Mouse (Mus musculus) forebrain, embryonic 14.5 days (tissue): ENCODE results near the gene Per2. TPM values are rescaled to one million over a fixed set of nuclear protein-coding genes. Genes with fewer than 3 reads are reported as not detected.
A peak's percentile ranks its signal among the peaks of the same experiment; 100 is the strongest.

Experiments used
- ATAC-seq: fragments of 200-750 bp; cut with Nextera tagmentation; 2 replicates; pipeline ENCODE4 v1.8.0; 2017; ENCODE audit warnings: mild to moderate bottlenecking, moderate library complexity
- DNase-seq: peaks from one replicate; pipeline ENCODE4 v3.0.0-alpha.2; 2015; ENCODE audit warnings: low spot score
- H3K27ac ChIP-seq: fragments of 300-500 bp; sonication (generic); 2 replicates; pipeline ENCODE4 v1.5.1; 2014; ENCODE audit warnings: low read depth, mild to moderate bottlenecking, control low read depth, low read length, moderate library complexity
- H3K27me3 ChIP-seq: fragments of 300-500 bp; sonication (generic); replicated peaks from 2 replicates; pipeline ENCODE4 v1.6.1; 2014; ENCODE audit warnings: low read length, control low read depth, mixed read lengths; ENCODE audit not compliant: control insufficient read depth, insufficient read depth
- H3K36me3 ChIP-seq: fragments of 300-500 bp; sonication (generic); 2 replicates; pipeline ENCODE4 v1.6.1; 2014; ENCODE audit warnings: low read length, control low read depth; ENCODE audit not compliant: control insufficient read depth, insufficient read depth
- H3K4me1 ChIP-seq: fragments of 300-500 bp; sonication (generic); 2 replicates; pipeline ENCODE4 v1.6.1; 2014; ENCODE audit warnings: antibody characterized with exemption, low read length, control low read depth; ENCODE audit not compliant: control insufficient read depth, insufficient read depth
- H3K4me2 ChIP-seq: fragments of 300-500 bp; sonication (generic); 2 replicates; pipeline ENCODE4 v1.6.1; 2014; ENCODE audit warnings: mild to moderate bottlenecking, control low read depth, low read length
- H3K4me3 ChIP-seq: fragments of 300-500 bp; sonication (generic); 2 replicates; pipeline ENCODE4 v1.5.1; 2014; ENCODE audit warnings: low read depth, low read length, control low read depth
- H3K9ac ChIP-seq: fragments of 300-500 bp; sonication (generic); 2 replicates; pipeline ENCODE4 v1.6.1; 2014; ENCODE audit warnings: mild to moderate bottlenecking, low read length, control low read depth, moderate library complexity
- H3K9me3 ChIP-seq: fragments of 300-500 bp; sonication (generic); replicated peaks from 2 replicates; pipeline ENCODE4 v1.6.1; 2016; ENCODE audit warnings: low read length, control low read depth, mixed read lengths; ENCODE audit not compliant: control insufficient read depth
- WGBS: fragments of 180-500 bp; shearing (Covaris S2); extraction: QIAGEN DNeasy Blood & Tissue Kit; methylation state at CpG from one replicate; pipeline ENCODE4 v1.1.7; 2014; 5-methylcytosine and 5-hydroxymethylcytosine counted together
- polyA plus RNA-seq: library from polyadenylated mRNA; unstranded; fragments of >200 nt; fragmentation: Nextera tagmentation; extraction: Ambion mirVana; gene quantifications from 2 replicates; pipeline ENCODE4 v1.2.1, GENCODE M21; 2014

The Per2 gene
- polyA plus RNA-seq, 1 experiment from 2014 or later = 2.6 TPM

GRCm38 (mm10) chr1:91455661-91456161, 3.4 kb downstream of the Per2 start:
- no peaks in the 10 kb centered on the region for H3K27me3 ChIP-seq
- H3K36me3 ChIP-seq = no peaks in the 10 kb centered on the region
- H3K4me1 ChIP-seq = peaks cover 24% of the 10 kb centered on the region
- H3K9me3 ChIP-seq = no peaks in the 10 kb centered on the region
- H3K9ac ChIP-seq = peak overlapping the region; percentile 43
- no peak overlapping the region for H3K4me3 ChIP-seq
- H3K27ac ChIP-seq = no peak overlapping the region
- WGBS = 55% methylated on average over 7 of the region's 7 CpGs
- DNase-seq = peak; percentile 34
- H3K4me2 ChIP-seq = peak overlapping the region; percentile 3
- ATAC-seq = no peak

- ATAC-seq (no peak), DNase-seq (no peak)
- no peak overlapping the region for H3K27ac ChIP-seq
- H3K36me3 ChIP-seq = peaks cover under 1% of the 10 kb centered on the region; the same call in 1 of the 2 replicates
- peaks cover 20% of the 10 kb centered on the region for H3K4me1 ChIP-seq
- no peaks in the 10 kb centered on the region for H3K9me3 ChIP-seq
- H3K9ac ChIP-seq = no peak overlapping the region
- H3K4me2 ChIP-seq = no peak overlapping the region
- H3K27me3 ChIP-seq = no peaks in the 10 kb centered on the region
- no peak overlapping the region for H3K4me3 ChIP-seq
- WGBS = 94% methylated on average over 3 of the region's 3 CpGs
Observed at GRCm38 (mm10) chr1:91454927-91455326, 4.2 kb downstream of the Per2 start.

- no peak for ATAC-seq
- peaks cover 16% of the 10 kb centered on the region for H3K4me1 ChIP-seq
- WGBS = 94% methylated on average over 3 of the region's 3 CpGs
Observed at GRCm38 (mm10) chr1:91454366-91454765, 4.8 kb downstream of the Per2 start.

GRCm38 (mm10) chr1:91453932-91454331, 5.2 kb downstream of the Per2 start:
- H3K4me1 ChIP-seq = peaks cover 16% of the 10 kb centered on the region
- H3K9me3 ChIP-seq = no peaks in the 10 kb centered on the region
- H3K4me2 ChIP-seq = no peak overlapping the region
- ATAC-seq (no peak), DNase-seq (no peak)
- peaks cover 9% of the 10 kb centered on the region; the same call in 1 of the 2 replicates for H3K36me3 ChIP-seq
- 88% methylated on average over 9 of the region's 9 CpGs for WGBS
- no peak overlapping the region for H3K4me3 ChIP-seq
- H3K27me3 ChIP-seq = no peaks in the 10 kb centered on the region
- no peak overlapping the region for H3K27ac ChIP-seq
- H3K9ac ChIP-seq = no peak overlapping the region

More at GRCm38 (mm10) chr1:91454366-91454765, 4.8 kb downstream of the Per2 start:
- Histone ChIP-seq H3K36me3 (peaks cover 6% of the 10 kb centered on the region; the same call in 1 of the 2 replicates), H3K4me3 (no peak overlapping the region), H3K27me3 (no peaks in the 10 kb centered on the region), H3K9me3 (no peaks in the 10 kb centered on the region), H3K27ac (no peak overlapping the region), H3K4me2 (no peak overlapping the region), H3K9ac (no peak overlapping the region)
- no peak for DNase-seq

- Histone ChIP-seq H3K4me1 (peaks cover 10% of the 10 kb centered on the region), H3K27ac (no peak overlapping the region), H3K4me3 (no peak overlapping the region), H3K4me2 (no peak overlapping the region), H3K9ac (no peak overlapping the region), H3K36me3 (peaks cover 27% of the 10 kb centered on the region), H3K27me3 (no peaks in the 10 kb centered on the region), H3K9me3 (no peaks in the 10 kb centered on the region)
- DNase-seq (no peak), ATAC-seq (no peak)
- 84% methylated on average over 5 of the region's 5 CpGs for WGBS
Observed at GRCm38 (mm10) chr1:91451547-91452084, 7.5 kb downstream of the Per2 start.

GRCm38 (mm10) chr1:91450851-91451250, 8.3 kb downstream of the Per2 start:
- WGBS = 90% methylated on average over 5 of the region's 5 CpGs
- no peak for ATAC-seq

GRCm38 (mm10) chr1:91448688-91449087, 10.4 kb downstream of the Per2 start:
- H3K4me1 ChIP-seq = no peaks in the 10 kb centered on the region
- H3K4me2 ChIP-seq = no peak overlapping the region
- H3K9ac ChIP-seq = no peak overlapping the region
- no peak overlapping the region for H3K4me3 ChIP-seq
- no peak for ATAC-seq
- 94% methylated on average over 10 of the region's 10 CpGs for WGBS
- DNase-seq = no peak
- H3K27me3 ChIP-seq = no peaks in the 10 kb centered on the region
- peaks cover 38% of the 10 kb centered on the region for H3K36me3 ChIP-seq
- H3K27ac ChIP-seq = no peak overlapping the region
- H3K9me3 ChIP-seq = no peaks in the 10 kb centered on the region

More at GRCm38 (mm10) chr1:91450851-91451250, 8.3 kb downstream of the Per2 start:
- H3K9me3 ChIP-seq = no peaks in the 10 kb centered on the region
- peaks cover 7% of the 10 kb centered on the region for H3K4me1 ChIP-seq
- peaks cover 27% of the 10 kb centered on the region for H3K36me3 ChIP-seq
- no peak overlapping the region for H3K4me2 ChIP-seq
- no peak overlapping the region for H3K9ac ChIP-seq
- no peak for DNase-seq
- no peak overlapping the region for H3K27ac ChIP-seq
- no peak overlapping the region for H3K4me3 ChIP-seq
- H3K27me3 ChIP-seq = no peaks in the 10 kb centered on the region

GRCm38 (mm10) chr1:91446511-91446910, 12.6 kb downstream of the Per2 start:
- peaks cover 40% of the 10 kb centered on the region for H3K36me3 ChIP-seq

GRCm38 (mm10) chr1:91446060-91446459, 13.1 kb downstream of the Per2 start:
- no peak for DNase-seq

More at GRCm38 (mm10) chr1:91446511-91446910, 12.6 kb downstream of the Per2 start:
- 96% methylated on average over 4 of the region's 4 CpGs for WGBS
- H3K4me2 ChIP-seq = no peak overlapping the region
- no peaks in the 10 kb centered on the region for H3K4me1 ChIP-seq
- H3K27ac ChIP-seq = no peak overlapping the region
- H3K4me3 ChIP-seq = no peak overlapping the region
- DNase-seq (no peak), ATAC-seq (no peak)
- H3K9me3 ChIP-seq = no peaks in the 10 kb centered on the region
- H3K27me3 ChIP-seq = no peaks in the 10 kb centered on the region
- no peak overlapping the region for H3K9ac ChIP-seq

More at GRCm38 (mm10) chr1:91446060-91446459, 13.1 kb downstream of the Per2 start:
- WGBS = 82% methylated on average over 8 of the region's 8 CpGs
- Histone ChIP-seq H3K27me3 (no peaks in the 10 kb centered on the region), H3K9me3 (no peaks in the 10 kb centered on the region), H3K36me3 (peaks cover 40% of the 10 kb centered on the region), H3K9ac (no peak overlapping the region), H3K4me1 (no peaks in the 10 kb centered on the region), H3K27ac (no peak overlapping the region), H3K4me2 (no peak overlapping the region), H3K4me3 (no peak overlapping the region)
- no peak for ATAC-seq
